24 mouse cellular contexts compared by ENCODE assay signal in the genomic region with DNA sequence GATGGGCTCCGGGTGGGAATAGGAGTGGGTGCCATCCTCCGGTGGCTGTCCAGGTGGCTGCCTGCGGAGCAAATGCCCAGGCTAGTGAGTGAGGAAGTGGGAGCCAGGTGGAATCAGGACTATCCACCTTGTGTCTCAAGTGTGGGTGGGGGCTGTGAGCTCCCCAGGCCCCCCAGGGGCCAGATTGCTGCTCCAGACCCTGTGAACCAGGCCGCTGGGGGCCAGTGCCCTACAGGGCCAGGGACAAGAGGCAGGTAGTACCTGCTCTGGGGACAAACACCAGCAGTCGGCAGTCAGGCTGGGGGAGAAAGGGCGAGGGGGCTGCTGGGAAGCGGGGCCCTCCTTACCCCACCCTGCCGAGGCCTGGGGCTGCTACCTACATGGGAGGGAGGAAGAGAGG. TPM values are rescaled to one million over a fixed set of nuclear protein-coding genes. Genes with fewer than 3 reads are reported as not detected.
DNase-seq lines count a peak whose midpoint lies in the region; ATAC-seq lines count a peak whose summit lies in the region.
"Had no signal": no experiment of that assay in that cellular context is flagged by ENCODE, and none has a peak within 500 bp of the region (broad histone marks: within the 10 kb centered on the region; RNA-seq: fewer than 3 reads in every experiment).

No protein-coding gene starts in this region.

- no peaks in the 10 kb centered on the region for H3K9me3 ChIP-seq in midbrain, embryonic 10.5 days (replicated peaks)
- H3K9me3 ChIP-seq in midbrain, embryonic 11.5 days (ENCODE audit: control insufficient read depth, low read length), result no peaks in the 10 kb centered on the region
- H3K9me3 ChIP-seq in forebrain, embryonic 15.5 days, result no peaks in the 10 kb centered on the region
- H3K9me3 ChIP-seq: heart, embryonic 13.5 days; limb, embryonic 15.5 days; liver, embryonic 15.5 days had no signal

- peak overlapping the region; percentile 65; the same call in 1 of the 2 replicates for H3K27ac ChIP-seq in midbrain, embryonic 10.5 days (replicated peaks)
- H3K27ac ChIP-seq in midbrain, embryonic 11.5 days (ENCODE audit: low read depth, low read length), result no peak overlapping the region
- H3K27ac ChIP-seq in forebrain, embryonic 15.5 days (replicated peaks), result peak overlapping the region; percentile 92; the same call in 1 of the 2 replicates
- H3K27ac ChIP-seq: heart, embryonic 13.5 days; limb, embryonic 15.5 days; liver, embryonic 15.5 days had no signal

- no peak for ATAC-seq in midbrain, embryonic 11.5 days (ENCODE audit: low FRiP score)
- ATAC-seq in forebrain, embryonic 15.5 days (replicated peaks), result no peak
- ATAC-seq in frontal cortex, adult (ENCODE audit: low TSS enrichment), result no peak
- ATAC-seq: intestine, embryonic 16.5 days; lung, postnatal 0 days had no signal

- H3K4me3 ChIP-seq in midbrain, embryonic 10.5 days, result peak overlapping the region; percentile 11; the same call in 1 of the 2 replicates
- no peak overlapping the region for H3K4me3 ChIP-seq in midbrain, embryonic 11.5 days (ENCODE audit: low read depth, low read length)
- no peak overlapping the region for H3K4me3 ChIP-seq in forebrain, embryonic 15.5 days
- H3K4me3 ChIP-seq: heart, embryonic 13.5 days; limb, embryonic 15.5 days; liver, embryonic 15.5 days had no signal

- H3K36me3 ChIP-seq in midbrain, embryonic 10.5 days, result peaks cover 81% of the 10 kb centered on the region
- peaks cover 46% of the 10 kb centered on the region for H3K36me3 ChIP-seq in midbrain, embryonic 11.5 days (ENCODE audit: control insufficient read depth, insufficient read depth, low read length)
- H3K36me3 ChIP-seq in forebrain, embryonic 15.5 days, result peaks cover 72% of the 10 kb centered on the region
- H3K36me3 ChIP-seq: liver, embryonic 15.5 days had no signal

- peaks cover 6% of the 10 kb centered on the region; the same call in 1 of the 2 replicates for H3K27me3 ChIP-seq in midbrain, embryonic 10.5 days (ENCODE audit: low read depth, poor library complexity, severe bottlenecking)
- no peaks in the 10 kb centered on the region for H3K27me3 ChIP-seq in midbrain, embryonic 11.5 days (ENCODE audit: control insufficient read depth, insufficient read depth, low read length)
- H3K27me3 ChIP-seq in forebrain, embryonic 15.5 days, result no peaks in the 10 kb centered on the region
- H3K27me3 ChIP-seq: limb, embryonic 15.5 days had no signal

- no peak overlapping the region for H3K9ac ChIP-seq in midbrain, embryonic 11.5 days (ENCODE audit: low read length)
- no peak overlapping the region for H3K9ac ChIP-seq in forebrain, embryonic 15.5 days (replicated peaks)
- H3K9ac ChIP-seq: heart, embryonic 13.5 days; limb, embryonic 15.5 days; liver, embryonic 15.5 days had no signal

- peak; percentile 93 for DNase-seq in heart, adult 11 months
- no peak for DNase-seq in heart, postnatal 4 days
- no peak for DNase-seq in midbrain, embryonic 10.5 days (ENCODE audit: low spot score)
- DNase-seq in midbrain, embryonic 11.5 days (ENCODE audit: low spot score, missing footprints), result no peak
- DNase-seq in naive thymus-derived CD4-positive, alpha-beta T cell, adult 2 months (ENCODE audit: low read depth), result peak; percentile 16
- DNase-seq: adrenal gland, postnatal 36 days; cerebellum, adult 11-12 months; cerebellum, postnatal 14 days; heart, adult 18-20 months; right cerebral cortex, postnatal 25 days; thymus, adult 2 months had no signal

- 90% methylated on average over 8 of the region's 8 CpGs for WGBS in midbrain, embryonic 10.5 days
- 92% methylated on average over 8 of the region's 8 CpGs for WGBS in midbrain, embryonic 11.5 days
- WGBS in forebrain, embryonic 15.5 days, result 95% methylated on average over 8 of the region's 8 CpGs

- H3K4me2 ChIP-seq in midbrain, embryonic 11.5 days, result no peak overlapping the region
- no peak overlapping the region for H3K4me2 ChIP-seq in forebrain, embryonic 15.5 days (replicated peaks)
- H3K4me2 ChIP-seq: heart, embryonic 13.5 days; limb, embryonic 15.5 days; liver, embryonic 15.5 days had no signal

- H3K4me1 ChIP-seq in midbrain, embryonic 10.5 days, result peaks cover 66% of the 10 kb centered on the region
- H3K4me1 ChIP-seq in midbrain, embryonic 11.5 days (ENCODE audit: control insufficient read depth, insufficient read depth, low read length), result peaks cover 48% of the 10 kb centered on the region
- H3K4me1 ChIP-seq in forebrain, embryonic 15.5 days, result peaks cover 51% of the 10 kb centered on the region

RNA-seq across cellular contexts. Expression of gene Dbn1, which starts 11.7 kb away (rescaled TPM):
- 10 to 100 TPM; 64.5 to 66.8 TPM for total RNA-seq in heart, postnatal 4 days (2021)
- polyA plus RNA-seq in midbrain, embryonic 10.5 days (2016; fragmentation: Nextera tagmentation; extraction: Ambion mirVana), result 381 and 466 TPM in 2 replicates
- polyA plus RNA-seq in midbrain, embryonic 11.5 days (2014; fragmentation: Nextera tagmentation; extraction: Ambion mirVana), result 292 and 294 TPM in 2 replicates
- 732 and 750 TPM in 2 replicates for polyA plus RNA-seq in forebrain, embryonic 15.5 days (2015; fragmentation: Nextera tagmentation; extraction: Ambion mirVana)
- total RNA-seq: monocyte, adult 5-6 weeks had no signal

RNA-seq across cellular contexts. Expression of gene Prr7, which starts 12.2 kb away (rescaled TPM):
- total RNA-seq in heart, postnatal 4 days (2021), result 1 to 10 TPM; 2.1 to 2.3 TPM
- 0.69 and 0.87 TPM in 2 replicates for polyA plus RNA-seq in midbrain, embryonic 10.5 days (2016; fragmentation: Nextera tagmentation; extraction: Ambion mirVana)
- 2.8 and 3.0 TPM in 2 replicates for polyA plus RNA-seq in midbrain, embryonic 11.5 days (2014; fragmentation: Nextera tagmentation; extraction: Ambion mirVana)
- 3.2 and 3.4 TPM in 2 replicates for polyA plus RNA-seq in forebrain, embryonic 15.5 days (2015; fragmentation: Nextera tagmentation; extraction: Ambion mirVana)
- total RNA-seq: monocyte, adult 5-6 weeks had no signal
- polyA plus RNA-seq: heart, embryonic 13.5 days; liver, embryonic 15.5 days had no signal

RNA-seq across cellular contexts. Expression of gene Grk6, which starts 31.4 kb away (rescaled TPM):
- total RNA-seq in heart, postnatal 4 days (2021), result 10 to 100 TPM; 29.9 to 31.1 TPM
- polyA plus RNA-seq in midbrain, embryonic 10.5 days (2016; fragmentation: Nextera tagmentation; extraction: Ambion mirVana), result 41.8 and 51.4 TPM in 2 replicates
- 42.0 and 52.3 TPM in 2 replicates for polyA plus RNA-seq in midbrain, embryonic 11.5 days (2014; fragmentation: Nextera tagmentation; extraction: Ambion mirVana)
- 46.1 and 47.6 TPM in 2 replicates for polyA plus RNA-seq in forebrain, embryonic 15.5 days (2015; fragmentation: Nextera tagmentation; extraction: Ambion mirVana)

RNA-seq across cellular contexts. Expression of gene Pdlim7, which starts 37.2 kb away (rescaled TPM):
- 100 to 1,000 TPM; 115 to 119 TPM for total RNA-seq in heart, postnatal 4 days (2021)
- polyA plus RNA-seq in midbrain, embryonic 10.5 days (2016; fragmentation: Nextera tagmentation; extraction: Ambion mirVana), result 191 and 195 TPM in 2 replicates
- 129 and 140 TPM in 2 replicates for polyA plus RNA-seq in midbrain, embryonic 11.5 days (2014; fragmentation: Nextera tagmentation; extraction: Ambion mirVana)
- polyA plus RNA-seq in forebrain, embryonic 15.5 days (2015; fragmentation: Nextera tagmentation; extraction: Ambion mirVana), result 135 and 138 TPM in 2 replicates

RNA-seq across cellular contexts. Expression of gene F12, which starts 49.7 kb away (rescaled TPM):
- not detected for total RNA-seq in heart, postnatal 4 days (2021)
- polyA plus RNA-seq in midbrain, embryonic 10.5 days (2016; fragmentation: Nextera tagmentation; extraction: Ambion mirVana), result 0.14 TPM in 1 of 2 replicates, not detected in the other
- 0.14 TPM in 1 of 2 replicates, not detected in the other for polyA plus RNA-seq in midbrain, embryonic 11.5 days (2014; fragmentation: Nextera tagmentation; extraction: Ambion mirVana)
- polyA plus RNA-seq in forebrain, embryonic 15.5 days (2015; fragmentation: Nextera tagmentation; extraction: Ambion mirVana), result 0.09 TPM in 1 of 2 replicates, not detected in the other
- total RNA-seq: CH12.LX; gastrocnemius, adult 8-10 months; heart, adult 18-20 months; heart, postnatal 25 days; MEL had no signal
- polyA plus RNA-seq: lung, postnatal 0 days; stomach, embryonic 14.5 days had no signal

Comparison
In these comparisons a context has a peak if more than half of its experiments do, and no peak if none do; other contexts are left out.
1. DNase-seq: peak in heart, adult 11 months (single experiment) and naive thymus-derived CD4-positive, alpha-beta T cell, adult 2 months (single experiment); none in heart, postnatal 4 days (single experiment), midbrain, embryonic 10.5 days (single experiment) and midbrain, embryonic 11.5 days (single experiment).